Mouse (Mus musculus) left cerebral cortex, postnatal 14 days (tissue): ENCODE measurements at regions not wholly inside any gene's neighbourhood (a gene's known extent, or its start where the extent isn't known, plus 50 kb on each side); places are given as distances from the start of the nearest gene placed in this dataset.
A peak's percentile ranks its signal among the peaks of the same experiment; 100 is the strongest.
"Not testable (repeated sequence)": the region's sequence is repeated elsewhere in the genome, so short reads cannot be mapped to it uniquely, and the experiment has no call there.

Experiments used
- DNase-seq, 2 experiments: peaks; one replicate each; pipeline ENCODE4 v3.0.0; 2021 to 2022; ENCODE audit warnings: low spot score in 2 of 2, mixed read lengths in 1 of 2
- intact Hi-C: fragments of 180-260 bp; cut with DNase I; formaldehyde crosslinking; loops from one replicate; pipeline ENCODE4 v1.15.1; 2025

DNA sequence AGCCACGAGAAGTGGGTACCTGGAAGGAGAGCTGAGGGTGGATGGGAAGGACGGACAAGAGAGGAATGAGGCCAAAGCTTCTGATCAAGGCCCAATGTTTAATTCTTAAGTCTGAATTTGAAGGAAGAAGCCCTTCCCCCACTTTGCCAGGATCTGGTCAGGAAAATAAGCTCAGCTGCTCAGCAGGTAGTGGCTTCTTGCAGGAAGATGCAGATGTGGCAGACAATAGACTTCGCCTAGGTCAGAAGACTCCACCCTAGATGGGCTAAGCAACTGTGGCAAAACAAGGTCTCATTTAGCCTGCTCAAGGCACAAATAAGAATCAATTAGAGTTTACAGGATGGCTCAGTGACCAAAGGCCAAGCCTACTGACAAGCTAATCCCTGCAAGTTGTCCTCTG is 330.4 kb upstream of the Ercc4 start:
- DNase-seq: no peak
- intact Hi-C loops: no loop called here

DNA sequence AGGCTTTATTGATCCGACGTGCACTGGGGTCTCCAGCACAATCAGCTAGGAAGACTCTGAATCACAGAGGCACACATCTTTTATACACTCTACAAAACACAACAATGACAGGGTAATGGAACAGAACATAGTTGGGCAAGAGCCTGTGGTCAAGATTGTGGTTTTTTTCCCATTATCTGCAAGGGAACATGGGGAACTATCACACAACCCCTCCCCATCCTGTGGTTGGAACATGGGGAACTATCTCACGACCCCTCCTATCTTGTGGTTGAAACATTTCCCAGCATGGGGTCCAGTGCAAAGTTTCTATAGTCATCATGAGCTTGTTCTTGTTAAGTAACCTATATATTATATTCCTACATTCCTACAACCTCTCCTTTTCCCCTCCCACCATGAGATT is 328.8 kb upstream of the Ercc4 start:
- intact Hi-C loops: no loop called here
- DNase-seq: no peak

DNA sequence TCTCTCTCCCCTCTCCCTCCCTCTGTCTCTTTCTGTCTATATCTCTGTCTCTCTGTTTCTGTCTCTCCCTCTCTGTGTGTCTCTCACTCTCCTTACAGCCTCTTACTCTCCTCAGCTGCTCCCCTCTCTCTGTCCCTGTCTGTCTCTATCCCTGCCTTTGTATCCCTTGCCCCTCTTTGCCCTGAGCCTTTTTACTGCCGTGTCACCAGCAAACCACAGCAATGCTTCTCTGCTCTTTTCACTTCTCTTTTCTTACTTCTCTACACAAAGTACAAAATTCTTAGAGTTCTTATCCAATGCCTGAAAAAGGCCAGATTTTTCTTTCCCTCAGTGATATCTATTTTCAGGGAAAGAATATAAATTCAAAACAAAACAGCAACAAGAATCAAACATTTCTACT is 323.7 kb upstream of the Ercc4 start:
- intact Hi-C loops: no loop called here

DNA sequence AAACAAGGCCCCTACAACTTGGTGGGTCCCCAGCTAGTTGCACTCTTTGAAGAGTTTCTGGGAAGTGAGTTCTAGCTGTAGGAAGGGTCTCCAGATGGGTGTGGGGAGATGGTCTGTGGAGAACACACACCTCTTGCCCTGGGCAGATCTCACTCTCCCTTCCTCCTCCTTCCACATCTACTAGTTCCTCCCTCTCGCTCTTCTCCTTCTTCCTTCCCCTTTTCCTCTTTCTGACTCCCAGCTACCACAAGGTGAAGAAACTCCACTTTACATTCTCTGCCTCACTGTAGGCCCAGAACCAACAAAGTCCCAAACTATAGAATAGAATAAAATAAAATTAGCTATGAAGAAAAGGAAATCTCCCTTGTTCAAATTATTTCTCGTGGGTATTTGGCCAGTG is 311.0 kb upstream of the Ercc4 start:
- intact Hi-C loops: no loop called here
- DNase-seq: no peak

More for the DNA sequence above, 323.7 kb upstream of the Ercc4 start:
- DNase-seq: no peak

DNA sequence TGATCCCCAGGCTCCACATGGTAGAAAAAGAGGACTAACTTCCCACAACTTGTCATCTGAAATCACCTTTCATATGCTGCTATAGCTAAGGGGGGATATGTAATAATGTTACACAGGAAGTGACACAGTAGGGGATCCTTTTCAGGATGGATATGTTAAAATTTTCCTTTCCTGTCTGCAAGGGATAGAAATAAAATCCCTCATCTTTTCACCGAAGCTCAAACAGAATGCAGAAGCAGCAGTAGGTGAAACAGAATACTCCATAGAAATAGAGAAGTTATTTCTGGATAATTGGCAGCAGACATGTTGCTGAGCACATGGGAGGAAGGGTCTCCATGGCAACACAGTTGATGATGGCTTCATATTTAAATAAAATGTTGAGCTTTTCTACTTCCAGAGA is 309.3 kb upstream of the Ercc4 start:
- peak; percentile 55 to 73 for DNase-seq
- intact Hi-C loops: no loop called here

DNA sequence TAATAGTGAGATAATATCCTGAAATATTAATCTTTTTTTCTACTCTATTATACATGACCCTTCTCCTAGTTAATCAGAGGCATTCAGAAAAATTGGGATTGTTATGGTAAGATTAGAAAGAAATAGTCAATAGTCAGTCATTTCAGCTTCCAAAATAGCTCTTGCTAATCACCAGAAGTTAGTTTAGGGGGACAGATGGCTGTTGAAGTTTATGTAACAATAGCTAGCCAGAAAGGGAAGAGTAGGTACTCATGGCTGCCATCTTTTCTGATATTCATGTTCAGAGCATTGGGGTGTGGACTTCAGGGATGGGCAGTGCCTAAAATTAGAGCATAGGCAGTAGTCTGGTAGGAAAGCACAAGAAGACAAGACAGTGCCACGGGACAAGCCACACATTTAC is 306.8 kb upstream of the Ercc4 start:
- intact Hi-C loops: no loop called here

DNA sequence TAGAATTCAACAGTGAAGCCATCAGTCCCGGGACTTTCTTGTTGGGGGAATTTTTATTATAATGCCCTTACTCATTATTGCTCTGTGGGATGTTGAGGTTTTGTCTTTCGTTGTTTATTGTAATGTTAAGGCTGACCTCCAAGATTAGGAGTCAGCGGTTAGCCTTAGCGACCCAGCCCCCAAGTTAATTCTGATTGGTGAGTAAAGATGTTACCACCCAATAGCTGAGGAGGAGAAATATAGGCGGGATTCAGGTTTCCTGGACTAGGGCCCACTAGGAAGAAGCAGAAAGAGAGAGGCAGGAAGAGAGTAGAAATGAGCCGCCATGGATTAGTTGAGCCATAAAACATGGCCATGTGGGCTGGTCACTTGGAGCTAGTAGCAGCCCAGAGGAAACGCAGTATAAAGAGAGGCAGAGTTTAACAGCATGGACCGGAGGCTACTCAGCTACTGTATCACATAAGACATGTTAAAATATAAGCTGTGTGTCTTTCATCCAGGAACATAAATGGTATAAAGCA is 302.1 kb upstream of the Ercc4 start:
- intact Hi-C loops: no loop called here
- DNase-seq: no peak

More for the DNA sequence above, 306.8 kb upstream of the Ercc4 start:
- DNase-seq: no peak

DNA sequence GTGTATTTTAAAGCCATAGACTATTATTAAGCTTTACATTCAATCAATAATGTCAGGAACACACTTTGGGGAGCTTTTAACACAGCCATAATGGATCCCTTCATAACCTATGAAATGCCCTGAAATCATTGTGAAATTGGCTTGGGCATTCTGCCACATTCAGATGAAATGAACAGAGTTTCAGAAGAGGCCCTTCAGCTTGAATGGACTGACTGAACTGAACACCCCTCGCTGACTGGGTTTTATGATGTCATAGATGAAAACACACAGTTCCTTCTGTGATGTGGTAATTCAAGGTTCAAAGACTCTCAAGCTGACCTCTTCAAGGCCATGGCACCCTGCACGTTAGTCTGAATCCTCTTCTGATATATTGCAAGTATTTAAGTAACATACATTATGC is 298.4 kb upstream of the Ercc4 start:
- no peak for DNase-seq
- intact Hi-C loops: no loop called here

DNA sequence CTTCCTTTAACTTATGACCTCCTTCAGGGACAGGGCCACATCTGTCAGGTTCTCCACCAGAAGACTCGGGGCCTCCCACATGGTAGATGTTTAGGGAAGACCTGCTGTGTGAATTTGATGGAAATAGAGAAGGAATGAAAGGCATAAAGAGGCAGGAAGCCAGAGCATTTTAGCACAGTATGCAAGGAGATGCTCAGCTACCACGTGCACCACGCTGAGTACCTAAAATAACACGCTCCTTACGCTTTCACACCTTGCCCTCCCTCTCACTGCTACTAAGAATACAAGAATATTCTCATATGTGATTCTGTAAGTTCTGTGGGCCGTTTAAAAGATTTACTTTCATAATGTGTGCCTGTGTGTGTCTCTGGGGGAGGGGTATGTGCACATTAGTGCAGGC is 284.8 kb upstream of the Ercc4 start:
- peak; percentile 42 to 61 for DNase-seq

DNA sequence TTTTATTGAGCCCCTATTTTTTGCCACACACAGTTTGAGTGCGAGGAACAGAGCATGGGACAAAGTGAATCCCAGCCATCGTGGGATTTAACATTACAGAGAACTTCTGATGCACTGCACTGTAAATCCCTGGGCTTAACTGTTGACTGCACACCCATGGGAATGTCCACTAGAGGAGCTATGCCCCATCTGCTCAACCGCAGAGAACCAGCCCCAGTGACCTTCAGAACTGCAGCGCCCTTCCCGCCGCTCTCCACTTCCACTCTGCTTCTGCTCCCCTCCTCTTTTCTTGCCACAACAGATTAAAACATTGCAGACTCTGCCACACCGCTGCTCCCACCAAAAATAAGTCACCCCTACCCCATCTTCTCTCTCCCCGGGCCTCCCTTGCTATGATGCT is 283.3 kb upstream of the Ercc4 start:
- intact Hi-C loops: no loop called here
- DNase-seq: no peak

More for the DNA sequence above, 284.8 kb upstream of the Ercc4 start:
- intact Hi-C loops: no loop called here

DNA sequence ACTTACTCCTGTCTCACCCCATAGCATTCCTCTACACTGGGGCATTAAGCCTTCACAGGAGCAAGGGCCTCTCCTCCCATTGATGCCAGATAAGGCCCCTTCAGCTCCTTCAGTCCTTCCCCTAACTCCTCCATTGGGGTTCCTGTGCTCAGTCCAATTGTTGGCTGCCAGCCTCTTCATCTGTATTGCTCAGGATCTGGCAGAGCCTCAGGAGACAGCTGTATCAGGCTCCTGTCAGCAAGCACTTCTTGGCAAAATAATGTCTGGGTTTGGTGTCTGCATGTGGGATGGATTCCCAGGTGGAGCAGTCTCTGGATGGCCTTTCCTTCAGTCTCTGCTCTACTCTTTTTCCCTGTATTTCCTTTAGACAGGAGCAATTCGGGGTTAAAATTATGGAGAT is 278.2 kb upstream of the Ercc4 start:
- intact Hi-C loops: not testable (repeated sequence)
- peak in 1 of 2 experiments; percentile 7 for DNase-seq

DNA sequence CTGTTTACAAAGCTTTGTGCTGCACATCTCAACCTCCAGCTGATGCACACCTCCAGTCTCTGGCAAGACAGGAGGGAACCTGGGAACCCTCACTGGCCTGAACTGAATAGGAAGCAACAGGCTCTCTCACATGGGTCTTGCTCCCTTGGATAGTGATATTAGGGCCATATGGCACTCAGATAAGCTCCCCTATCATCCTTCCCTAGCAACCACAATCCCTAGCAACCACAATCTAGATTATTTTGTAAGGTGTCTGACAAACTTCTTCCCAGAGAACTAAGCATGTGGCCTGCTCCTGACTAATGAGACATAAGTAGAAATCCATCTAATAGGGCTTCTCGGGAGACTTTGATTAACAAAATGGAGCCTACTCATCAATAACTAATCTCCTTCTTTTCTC is 253.1 kb upstream of the Ercc4 start:
- no peak for DNase-seq
- intact Hi-C loops: no loop called here

DNA sequence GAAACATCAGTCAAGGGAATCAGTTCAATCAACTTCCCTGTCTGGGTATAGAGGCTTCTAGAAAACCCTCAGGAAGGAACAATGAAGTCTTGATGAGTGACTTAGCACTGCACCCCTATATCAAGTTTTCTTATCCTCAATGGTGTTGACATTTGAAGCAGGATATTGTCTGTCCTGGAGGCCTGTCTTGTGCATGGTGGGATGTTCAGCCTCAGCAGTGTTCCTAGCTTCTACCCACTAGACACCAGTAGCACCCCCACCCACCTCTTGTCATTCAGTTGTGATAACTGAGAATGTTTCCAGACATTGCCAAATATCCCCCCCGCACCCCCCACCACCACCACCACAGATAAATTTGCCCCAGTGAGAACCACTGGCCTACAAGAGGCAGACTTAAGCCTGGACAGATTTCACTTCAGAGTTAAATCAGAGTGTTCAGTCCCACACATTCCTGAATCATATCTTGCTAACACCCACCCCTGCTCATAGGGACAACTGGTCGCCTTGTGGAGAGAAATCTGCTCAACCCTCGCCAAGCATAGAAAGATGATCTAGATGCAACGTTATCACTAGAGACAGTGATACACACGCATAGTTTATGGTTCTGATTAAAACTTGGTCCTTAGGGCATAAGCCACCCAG is 249.6 kb upstream of the Ercc4 start:
- peak; percentile 22 to 49 for DNase-seq
- intact Hi-C loops: no loop called here

DNA sequence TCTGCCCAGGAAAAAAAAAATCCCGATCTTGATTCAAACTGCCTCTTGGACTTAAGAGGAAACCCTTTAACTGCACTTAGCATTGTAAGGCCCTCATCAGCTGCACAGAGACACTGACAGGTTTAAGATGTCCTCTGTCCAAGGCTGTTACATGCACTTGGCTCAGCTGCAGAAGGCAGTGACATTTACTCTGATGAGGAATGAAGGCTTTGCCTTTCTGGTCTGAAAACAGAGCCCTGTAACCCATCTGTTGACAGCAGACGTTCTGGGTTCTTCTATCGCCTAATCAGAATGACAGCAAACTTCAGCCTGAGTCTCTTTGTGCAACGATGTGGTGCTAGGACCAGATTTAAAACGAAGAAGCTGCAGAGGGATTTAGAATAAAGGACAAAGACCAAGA is 246.9 kb upstream of the Ercc4 start:
- intact Hi-C loops: no loop called here
- no peak for DNase-seq

DNA sequence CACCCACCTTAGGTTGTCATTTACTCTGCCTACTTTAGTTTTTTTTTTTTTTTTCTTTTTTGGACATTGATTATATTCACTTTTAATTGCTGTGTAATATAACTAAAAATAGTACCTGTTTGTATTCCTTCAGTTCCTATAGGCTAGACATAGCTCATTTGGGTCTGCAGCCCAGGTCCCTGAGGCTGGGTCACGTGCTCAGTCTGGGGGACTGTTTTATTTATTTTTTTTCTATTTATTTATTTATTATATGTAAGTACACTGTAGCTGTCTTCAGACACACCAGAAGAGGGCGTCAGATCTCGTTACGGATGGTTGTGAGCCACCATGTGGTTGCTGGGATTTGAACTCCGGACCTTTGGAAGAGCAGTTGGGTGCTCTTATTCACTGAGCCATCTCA is 231.2 kb upstream of the Ercc4 start:
- intact Hi-C loops, DNase-seq: not testable (repeated sequence)

DNA sequence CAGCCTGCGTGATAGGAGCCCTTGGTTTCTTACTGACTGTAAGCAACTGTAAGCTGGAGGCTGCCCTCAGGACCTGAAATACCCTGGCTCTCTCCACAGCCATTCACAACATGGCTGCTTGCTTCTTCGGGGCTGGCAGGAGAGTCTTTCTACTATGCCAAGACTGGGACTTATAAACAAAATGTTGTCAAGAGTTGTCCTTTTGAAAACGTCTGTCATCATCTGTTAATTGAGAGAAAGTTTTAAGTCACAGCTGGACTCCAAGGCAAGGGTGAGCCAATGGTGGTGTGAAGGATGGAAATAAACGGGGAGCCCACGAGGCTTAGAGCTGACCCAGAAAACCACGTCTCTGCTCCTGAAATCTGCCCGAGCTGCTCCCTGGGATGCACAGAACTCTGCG is 229.5 kb upstream of the Ercc4 start:
- no peak for DNase-seq
- intact Hi-C loops: no loop called here

DNA sequence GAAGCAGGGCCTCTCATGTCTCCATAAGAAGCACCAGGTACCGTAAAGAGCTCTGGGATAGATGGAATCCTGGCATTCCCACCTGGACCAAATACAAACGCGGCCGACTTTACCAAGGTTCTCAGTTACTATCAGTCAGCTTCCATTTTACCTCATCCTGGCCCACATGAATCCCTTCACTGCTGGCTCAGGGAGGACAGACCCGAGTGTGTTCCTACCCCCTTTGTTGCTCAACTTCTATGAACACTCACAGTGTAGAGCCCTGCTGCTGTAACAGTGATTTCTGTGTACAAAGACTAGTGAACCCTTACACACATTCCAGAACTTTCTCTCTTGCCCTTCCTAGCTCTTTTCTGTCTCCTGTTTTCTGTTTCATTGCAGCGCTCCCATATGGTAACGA is 229.0 kb upstream of the Ercc4 start:
- intact Hi-C loops: no loop called here
- DNase-seq: no peak

DNA sequence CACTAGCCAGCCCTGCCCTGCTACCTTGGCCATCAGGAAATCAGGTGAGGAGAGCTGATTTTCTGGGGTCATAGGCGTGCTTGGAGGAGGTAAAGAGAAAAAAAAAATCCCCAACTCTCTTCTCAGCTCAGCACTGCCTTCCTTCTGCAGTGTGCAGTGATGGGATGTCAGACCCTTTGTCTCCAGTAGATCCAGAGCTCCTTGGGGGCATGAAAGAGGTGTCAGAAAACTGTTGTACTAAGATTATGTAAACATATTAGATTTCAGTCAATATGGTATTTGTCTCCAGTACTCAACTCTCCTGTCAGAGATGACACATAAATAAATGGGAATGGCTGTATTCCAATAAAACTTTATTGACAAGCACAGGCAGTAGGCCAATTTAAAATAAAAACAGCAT is 226.8 kb upstream of the Ercc4 start:
- intact Hi-C loops: no loop called here
- DNase-seq: no peak

DNA sequence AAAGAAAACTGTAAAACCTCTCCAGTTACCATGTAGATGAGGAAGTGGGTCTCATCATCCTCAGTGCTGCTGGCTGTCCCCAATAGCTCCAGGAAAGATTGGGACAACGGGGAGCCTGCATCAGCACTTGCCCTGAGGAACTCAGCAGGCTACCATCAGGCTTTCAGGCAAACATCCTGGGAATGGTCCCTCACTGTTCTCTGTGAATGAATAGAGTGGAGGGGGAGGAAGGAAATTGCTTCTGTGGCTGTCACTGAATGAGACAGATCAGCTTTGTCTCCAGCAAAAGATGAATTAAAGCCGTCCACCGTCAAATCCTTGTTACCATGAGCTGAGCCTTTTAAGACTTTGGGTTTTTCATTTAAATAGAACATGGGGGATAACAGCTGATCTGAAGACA is 224.9 kb upstream of the Ercc4 start:
- DNase-seq: no peak
- intact Hi-C loops: no loop called here

DNA sequence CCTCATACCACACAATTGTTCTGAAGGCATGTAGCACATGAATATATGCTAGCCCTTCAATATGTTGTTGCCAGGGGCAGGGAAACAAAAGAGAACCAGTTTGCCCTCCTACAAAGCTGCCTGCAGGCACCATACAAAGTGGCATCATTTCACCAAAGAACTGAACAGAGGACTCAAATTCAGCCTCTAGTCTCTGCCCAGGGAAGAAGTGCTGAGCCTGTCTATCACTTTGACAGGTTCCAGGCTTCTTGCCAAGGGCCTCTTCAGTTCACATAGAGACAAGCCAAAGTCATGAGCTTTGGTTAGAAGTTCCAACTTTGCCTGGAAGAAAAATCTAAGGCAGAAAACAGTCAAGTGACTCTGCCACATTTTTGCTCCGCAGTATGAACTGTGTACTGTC is 223.4 kb upstream of the Ercc4 start:
- no peak for DNase-seq
- intact Hi-C loops: no loop called here

DNA sequence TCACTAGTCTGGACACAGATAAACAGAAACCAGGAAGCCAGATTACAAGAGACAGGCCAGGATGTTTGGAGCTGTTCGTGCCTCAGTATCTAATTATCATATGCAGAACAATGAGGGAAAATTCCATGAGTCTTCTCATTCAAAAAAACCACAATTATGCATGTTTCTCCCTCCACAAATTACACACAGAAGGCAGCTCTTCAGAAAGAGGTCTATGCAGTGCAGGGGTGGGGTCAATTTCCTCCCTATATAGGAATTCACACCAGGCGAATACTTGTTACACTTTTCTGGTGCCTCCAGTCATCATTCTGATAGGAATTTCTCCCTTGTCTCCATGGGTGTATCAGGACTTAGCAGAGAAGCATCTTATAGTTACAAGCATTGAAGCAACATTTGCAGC is 222.1 kb upstream of the Ercc4 start:
- no peak for DNase-seq
- intact Hi-C loops: no loop called here

DNA sequence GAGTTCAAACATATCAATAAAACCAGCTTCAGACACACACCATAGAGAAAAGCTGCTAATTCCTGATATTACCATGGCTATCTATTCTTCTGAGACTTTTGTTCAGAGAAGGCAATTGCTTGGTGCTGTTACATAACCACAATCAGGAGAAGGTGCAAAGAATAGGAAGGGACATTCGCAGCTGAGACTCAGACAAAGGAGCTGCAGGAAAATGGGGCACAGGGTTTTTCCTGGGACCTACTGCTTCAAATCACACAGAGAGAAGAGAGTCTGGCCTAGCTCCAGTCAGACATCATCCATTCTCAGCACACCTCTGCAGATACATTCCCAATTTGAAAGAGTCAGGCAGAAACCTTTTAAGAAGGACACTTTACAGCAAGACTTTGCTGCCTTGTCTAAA is 219.4 kb upstream of the Ercc4 start:
- intact Hi-C loops: no loop called here
- DNase-seq: no peak
